Mouse (Mus musculus) thymus, postnatal 25 days (tissue): ENCODE measurements around the gene Snn.

Experiments
- DNase-seq: peaks from one replicate; pipeline ENCODE4 v3.0.0; 2022

The Snn gene

DNA sequence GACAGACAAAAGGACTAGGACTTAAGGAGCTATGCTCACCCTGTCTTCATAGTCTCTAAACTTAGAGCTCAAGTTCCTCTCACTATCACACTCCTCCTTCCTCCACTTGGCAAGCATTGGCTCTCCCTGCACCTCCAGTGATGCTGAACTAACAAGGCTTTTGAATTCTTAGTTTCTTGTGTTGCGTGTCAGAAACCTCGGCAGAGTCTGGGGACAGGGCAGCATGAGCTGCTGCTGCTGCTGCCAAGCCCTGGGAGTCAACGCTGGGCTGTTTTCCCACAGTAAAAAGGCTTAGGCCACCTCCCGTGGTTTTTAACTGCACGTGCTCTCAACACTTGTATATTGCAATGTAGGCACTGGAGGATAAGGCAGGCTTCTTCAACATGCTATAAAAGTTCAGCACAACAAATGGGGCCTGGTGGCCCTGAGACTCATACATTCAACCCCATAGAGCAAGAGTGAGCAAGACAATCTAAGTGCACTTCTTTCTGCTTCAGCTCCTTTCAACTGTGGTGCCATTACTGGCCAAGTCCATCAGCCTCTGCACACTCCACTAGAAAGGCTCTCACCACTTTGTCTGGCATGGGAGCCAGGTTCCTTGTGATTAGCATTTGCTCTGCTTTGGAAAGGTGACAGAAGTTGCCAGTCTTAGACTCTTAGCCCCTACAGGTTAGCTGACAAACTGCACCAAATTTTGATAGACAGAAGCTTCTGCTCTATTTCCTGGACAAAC is 26.3 kb downstream of the Snn start:
- DNase-seq, result no peak

DNA sequence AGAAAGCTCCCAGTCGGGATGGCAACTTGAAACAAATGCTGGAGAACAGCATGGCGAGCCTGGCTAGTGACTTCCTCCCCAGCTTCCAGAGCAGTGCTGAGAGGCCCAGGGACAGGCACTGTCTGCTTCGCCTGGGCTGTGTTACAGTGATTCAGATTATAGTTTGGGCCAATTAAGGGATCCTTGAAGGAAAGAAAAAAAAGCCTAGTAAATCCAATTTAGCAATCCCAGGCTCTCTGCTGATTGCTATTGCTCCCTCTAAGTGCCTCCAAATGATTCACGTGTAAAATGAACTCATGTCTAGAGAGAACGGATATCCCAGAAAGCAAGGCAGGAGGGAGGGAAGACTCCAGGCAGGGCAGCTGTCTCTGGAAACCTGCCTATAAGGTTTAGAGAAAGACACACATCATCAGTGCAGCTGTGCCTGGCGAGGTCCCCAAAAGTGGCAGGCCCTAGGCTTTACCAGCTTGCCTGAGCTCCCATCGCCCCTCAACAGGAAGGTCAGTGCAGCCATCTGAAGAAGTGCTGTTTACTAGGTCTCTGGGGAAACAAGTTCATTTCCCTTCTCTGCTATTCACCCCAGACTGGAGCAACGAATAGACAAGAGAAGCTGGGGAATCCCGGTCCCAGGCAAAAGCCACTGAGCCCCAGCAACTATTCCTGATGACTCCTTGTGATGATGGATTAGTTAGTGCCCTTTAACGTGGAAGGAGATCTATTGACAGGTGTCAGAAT is 30.3 kb downstream of the Snn start:
- no peak for DNase-seq

DNA sequence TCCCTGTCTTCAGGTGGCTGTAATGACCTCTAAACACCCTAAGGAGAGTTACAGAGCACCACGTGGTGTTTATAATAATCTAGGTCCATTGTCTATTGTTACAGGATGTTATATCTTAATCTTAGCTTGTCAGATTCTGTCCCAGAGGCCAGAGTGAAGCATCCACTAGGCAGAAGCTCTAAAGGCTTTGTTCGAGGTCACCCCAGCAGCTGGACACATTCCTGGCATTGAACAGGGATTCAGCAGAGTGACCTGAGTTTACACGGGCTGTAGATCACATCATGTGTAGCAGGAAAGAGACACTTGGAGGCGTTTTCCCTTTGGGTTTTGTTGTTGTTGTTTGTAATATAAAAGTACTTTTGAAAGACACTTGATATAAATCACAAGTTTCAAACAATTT is 31.3 kb downstream of the Snn start:
- no peak for DNase-seq

DNA sequence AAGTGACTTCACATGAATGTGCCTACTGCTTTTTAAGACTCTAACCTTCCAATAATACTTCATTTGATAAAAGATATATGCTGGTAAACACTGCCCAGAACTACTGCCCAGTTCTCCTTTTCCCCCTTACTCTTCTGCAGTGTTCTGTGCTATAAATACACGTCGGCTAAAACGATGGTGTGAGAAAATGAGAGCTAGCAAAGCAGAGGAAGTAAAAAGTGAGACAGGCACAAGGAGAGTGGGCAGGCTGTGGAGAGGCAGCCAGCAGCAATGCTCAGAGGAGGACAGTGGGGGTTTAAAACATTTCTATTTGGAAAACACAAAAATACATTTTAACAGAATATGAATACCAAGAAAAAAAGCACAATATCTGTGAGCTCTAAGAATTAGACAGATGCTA is 31.8 kb downstream of the Snn start:
- DNase-seq, result no peak

DNA sequence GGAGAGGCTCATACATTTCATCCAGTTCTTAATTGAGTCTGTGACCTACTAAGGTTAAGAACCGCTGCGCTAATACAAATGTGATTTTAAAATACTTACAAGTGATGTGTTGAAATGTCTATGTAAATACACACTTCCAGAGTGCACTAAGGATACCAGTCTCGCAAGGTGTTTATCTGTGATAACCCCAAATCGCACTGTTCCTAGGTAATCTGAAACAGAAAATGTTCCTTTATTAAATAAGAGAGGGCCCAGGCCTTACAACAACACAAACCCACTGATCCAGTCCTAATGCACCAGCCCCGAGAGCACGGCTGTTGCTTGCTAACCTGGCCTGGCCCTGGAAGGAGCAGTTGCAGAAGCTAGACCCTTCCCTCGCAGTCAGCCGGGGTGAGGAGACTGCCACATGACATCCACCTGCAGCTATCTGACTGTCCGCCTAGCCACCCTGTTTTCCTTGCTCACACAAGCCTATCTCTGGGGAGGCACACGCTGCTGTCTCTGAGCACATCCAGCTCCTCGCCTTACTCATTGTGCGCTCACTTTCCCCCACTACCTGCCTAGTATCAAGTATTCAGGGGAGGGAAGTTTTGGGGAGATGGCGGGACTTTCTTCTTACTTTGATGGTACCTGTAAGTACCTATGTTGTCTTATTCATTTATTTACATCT is 33.1 kb downstream of the Snn start:
- DNase-seq, result no peak

DNA sequence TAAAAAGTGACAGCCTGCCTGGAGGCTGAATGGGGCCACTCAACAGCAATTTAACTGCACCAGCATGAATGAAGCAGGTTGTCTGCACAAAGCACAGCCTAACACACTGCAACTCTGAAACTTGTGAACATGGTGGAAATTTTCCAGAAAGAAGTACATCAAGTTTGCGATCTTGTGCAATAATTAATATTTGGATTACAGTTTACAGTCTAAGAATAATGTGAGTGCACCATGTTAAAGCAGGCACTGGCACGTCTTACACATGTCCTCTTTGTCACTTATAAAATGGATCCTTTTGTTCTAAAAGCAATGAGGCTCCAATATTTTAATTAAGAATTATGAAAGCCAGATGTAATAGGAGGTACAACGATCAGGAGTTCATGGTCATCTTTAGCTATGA is 36.6 kb downstream of the Snn start:
- DNase-seq, result no peak

DNA sequence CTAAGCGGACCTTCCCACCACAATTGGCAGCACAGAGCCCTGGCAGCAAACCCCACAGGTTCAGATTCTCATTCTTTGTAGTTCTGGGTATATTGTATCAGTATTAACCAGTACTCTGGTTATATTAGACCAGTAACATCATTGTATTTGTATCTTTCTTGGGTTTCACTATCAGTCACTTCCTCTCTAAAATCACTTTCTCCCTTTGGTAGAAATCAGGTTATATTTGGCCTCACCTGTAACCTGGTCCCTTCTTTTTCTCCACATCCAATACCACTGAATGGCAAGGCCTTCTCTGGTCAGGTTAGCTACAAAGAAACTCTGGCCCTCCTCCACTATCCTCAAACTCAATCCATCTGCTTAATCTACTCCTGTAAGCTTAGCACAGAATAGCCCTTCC is 44.2 kb downstream of the Snn start:
- no peak for DNase-seq

DNA sequence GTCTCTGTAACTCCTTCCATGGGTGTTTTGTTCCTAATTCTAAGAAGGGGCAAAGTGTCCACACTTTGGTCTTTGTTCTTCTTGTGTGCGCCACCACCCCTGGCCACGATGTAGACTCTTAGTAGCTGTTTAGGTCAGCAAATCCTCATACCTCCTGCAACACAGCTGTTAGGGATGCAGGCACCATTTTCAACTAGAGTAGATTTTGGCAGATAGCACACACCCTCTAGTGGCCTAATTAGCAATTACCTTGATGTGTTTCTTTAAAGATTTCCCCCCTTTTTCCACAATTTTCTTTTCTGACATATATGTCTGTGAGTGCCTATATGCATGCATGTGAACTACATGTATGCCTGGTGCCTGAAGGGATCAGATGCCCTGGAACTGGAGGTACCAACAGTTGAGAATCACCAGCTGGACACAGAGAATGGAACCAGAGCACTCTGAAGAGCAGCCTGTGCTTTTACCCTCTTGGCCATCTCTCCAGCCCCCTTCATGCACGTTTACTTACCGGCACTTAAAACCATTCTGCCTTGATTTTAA is 48.5 kb downstream of the Snn start:
- DNase-seq, result peak; percentile 6

DNA sequence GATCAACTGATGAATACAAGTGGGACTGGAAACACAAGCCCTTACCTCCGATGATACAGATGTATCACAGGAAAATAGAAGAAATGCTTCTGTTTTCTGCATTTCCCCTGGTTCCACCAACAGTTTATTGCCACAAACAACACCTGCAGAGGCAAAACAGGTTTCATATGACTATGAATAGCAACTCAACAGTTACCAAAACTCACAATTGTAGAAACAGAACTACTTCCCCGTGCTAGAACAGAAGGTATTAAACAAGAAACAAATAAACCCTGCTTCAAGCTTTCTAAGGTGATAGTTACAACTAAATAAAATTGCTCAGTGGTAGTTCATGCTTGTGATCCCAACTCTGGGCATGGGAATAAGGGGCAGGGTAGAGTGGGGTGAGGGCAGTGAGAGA is 61.9 kb downstream of the Snn start:
- no peak for DNase-seq

DNA sequence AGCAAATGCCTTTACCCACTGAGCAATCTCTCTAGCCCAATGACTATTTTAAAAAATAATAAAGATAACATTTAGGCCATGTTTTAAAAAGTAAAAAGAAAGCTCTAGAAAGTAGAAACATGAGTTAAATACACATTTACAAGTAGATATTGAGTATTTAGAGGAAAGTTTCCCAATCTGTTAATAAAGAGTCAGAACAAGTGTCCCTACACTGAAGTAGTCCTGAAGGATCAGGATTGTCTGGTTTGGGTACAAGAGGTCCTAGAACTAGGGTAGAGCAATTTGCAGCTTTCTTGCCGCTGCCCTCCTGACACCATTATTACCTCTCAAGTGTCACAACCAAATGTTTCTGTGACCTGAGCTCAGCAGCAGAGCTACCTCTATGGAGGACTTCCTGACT is 63.4 kb downstream of the Snn start:
- DNase-seq, result no peak
